Mouse (Mus musculus) erythroblast, embryonic 14.5 days (primary cell): ENCODE data around the gene Rab34. TPM values are rescaled to one million over a fixed set of nuclear protein-coding genes. Genes with fewer than 3 reads are reported as not detected.

Experiments used
- H3K27me3 ChIP-seq: 2 replicates; pipeline ENCODE4 v1.6.1; 2012; ENCODE audit warnings: inconsistent platforms; ENCODE audit not compliant: control insufficient read depth
- H3K36me3 ChIP-seq: 2 replicates; pipeline ENCODE4 v1.6.1; 2012; ENCODE audit warnings: mild to moderate bottlenecking, inconsistent platforms; ENCODE audit not compliant: control insufficient read depth
- H3K4me1 ChIP-seq: 2 replicates; pipeline ENCODE4 v1.6.1; 2012; ENCODE audit warnings: inconsistent platforms; ENCODE audit not compliant: control insufficient read depth
- H3K4me3 ChIP-seq: replicated peaks from 2 replicates; pipeline ENCODE3; 2012; ENCODE audit warnings: moderate library complexity, mild to moderate bottlenecking, inconsistent platforms
- H3K9me3 ChIP-seq: 2 replicates; pipeline ENCODE4 v1.6.1; 2012; ENCODE audit warnings: low read length, inconsistent platforms, mixed read lengths; ENCODE audit not compliant: control insufficient read depth
- GATA1 ChIP-seq: IDR thresholded peaks from 2 replicates; pipeline ENCODE4 v1.6.1; 2012; ENCODE audit warnings: low read length, inconsistent platforms, mixed read lengths
- TAL1 ChIP-seq: IDR thresholded peaks from 3 replicates; pipeline ENCODE4 v1.6.1; 2012; ENCODE audit warnings: low read length, inconsistent platforms, mixed read lengths
- polyA plus RNA-seq: library from polyadenylated mRNA; stranded (reverse); fragments of >175 nt; gene quantifications from 2 replicates; pipeline ENCODE4 v1.2.3, GENCODE M21; 2012

Rab34 gene
- polyA plus RNA-seq, 1 experiment, result 0.13 TPM

GRCm38 (mm10) chr11:78155674-78156073 is 32.6 kb upstream of the Rab34 start:
- Histone ChIP-seq H3K27me3 (no peaks in the 10 kb centered on the region), H3K9me3 (no peaks in the 10 kb centered on the region), H3K36me3 (peaks cover 87% of the 10 kb centered on the region), H3K4me1 (peaks cover 27% of the 10 kb centered on the region), H3K4me3 (no peak overlapping the region)
- no peak for TF ChIP-seq TAL1
- TF ChIP-seq GATA1, result no peak

- Histone ChIP-seq H3K36me3 (peaks cover 90% of the 10 kb centered on the region), H3K4me1 (peaks cover 32% of the 10 kb centered on the region), H3K27me3 (no peaks in the 10 kb centered on the region), H3K9me3 (no peaks in the 10 kb centered on the region), H3K4me3 (no peak overlapping the region)
- TF ChIP-seq GATA1 (no peak), TAL1 (no peak)
Observed at GRCm38 (mm10) chr11:78156156-78156699, 32.0 kb upstream of the Rab34 start.

- no peaks in the 10 kb centered on the region for H3K9me3 ChIP-seq
- H3K4me1 ChIP-seq, result peaks cover 60% of the 10 kb centered on the region
- peaks cover 97% of the 10 kb centered on the region for H3K36me3 ChIP-seq
- no peaks in the 10 kb centered on the region for H3K27me3 ChIP-seq
- no peak overlapping the region for H3K4me3 ChIP-seq
- TF ChIP-seq GATA1 (no peak), TAL1 (no peak)
Observed at GRCm38 (mm10) chr11:78159096-78159495, 29.1 kb upstream of the Rab34 start.

GRCm38 (mm10) chr11:78159557-78159956 is 28.7 kb upstream of the Rab34 start:
- TF ChIP-seq GATA1, result no peak
- TF ChIP-seq TAL1, result no peak
- peaks cover 92% of the 10 kb centered on the region for H3K36me3 ChIP-seq
- no peaks in the 10 kb centered on the region for H3K27me3 ChIP-seq
- H3K9me3 ChIP-seq, result no peaks in the 10 kb centered on the region
- no peak overlapping the region for H3K4me3 ChIP-seq
- peaks cover 65% of the 10 kb centered on the region for H3K4me1 ChIP-seq

- peaks cover 71% of the 10 kb centered on the region for H3K4me1 ChIP-seq
Observed at GRCm38 (mm10) chr11:78160171-78160570, 28.1 kb upstream of the Rab34 start.

GRCm38 (mm10) chr11:78160675-78161074 is 27.6 kb upstream of the Rab34 start:
- TF ChIP-seq TAL1, result no peak
- TF ChIP-seq GATA1, result no peak
- Histone ChIP-seq H3K9me3 (no peaks in the 10 kb centered on the region), H3K27me3 (no peaks in the 10 kb centered on the region), H3K36me3 (peaks cover 82% of the 10 kb centered on the region), H3K4me3 (no peak overlapping the region), H3K4me1 (peaks cover 75% of the 10 kb centered on the region)

More at GRCm38 (mm10) chr11:78160171-78160570, 28.1 kb upstream of the Rab34 start:
- Histone ChIP-seq H3K9me3 (no peaks in the 10 kb centered on the region), H3K27me3 (no peaks in the 10 kb centered on the region), H3K4me3 (no peak overlapping the region), H3K36me3 (peaks cover 86% of the 10 kb centered on the region)
- no peak for TF ChIP-seq TAL1
- TF ChIP-seq GATA1, result no peak

GRCm38 (mm10) chr11:78161169-78161568 is 27.1 kb upstream of the Rab34 start:
- peaks cover 80% of the 10 kb centered on the region for H3K4me1 ChIP-seq
- H3K4me3 ChIP-seq, result no peak overlapping the region
- no peaks in the 10 kb centered on the region for H3K9me3 ChIP-seq
- H3K36me3 ChIP-seq, result peaks cover 79% of the 10 kb centered on the region
- no peaks in the 10 kb centered on the region for H3K27me3 ChIP-seq
- TF ChIP-seq GATA1 (no peak), TAL1 (no peak)

GRCm38 (mm10) chr11:78161968-78162367 is 26.3 kb upstream of the Rab34 start:
- H3K4me3 ChIP-seq, result peak overlapping the region; percentile 90
- H3K27me3 ChIP-seq, result no peaks in the 10 kb centered on the region
- peaks cover 78% of the 10 kb centered on the region for H3K36me3 ChIP-seq
- peaks cover 88% of the 10 kb centered on the region for H3K4me1 ChIP-seq
- no peaks in the 10 kb centered on the region for H3K9me3 ChIP-seq
- TF ChIP-seq TAL1, result no peak

- peak overlapping the region; percentile 90 for H3K4me3 ChIP-seq
- H3K36me3 ChIP-seq, result peaks cover 78% of the 10 kb centered on the region
- no peak for TF ChIP-seq GATA1
- no peak for TF ChIP-seq TAL1
- H3K9me3 ChIP-seq, result no peaks in the 10 kb centered on the region
- no peaks in the 10 kb centered on the region for H3K27me3 ChIP-seq
- peaks cover 92% of the 10 kb centered on the region for H3K4me1 ChIP-seq
Observed at GRCm38 (mm10) chr11:78162504-78162903, 25.7 kb upstream of the Rab34 start.

- H3K9me3 ChIP-seq, result no peaks in the 10 kb centered on the region
- H3K36me3 ChIP-seq, result peaks cover 78% of the 10 kb centered on the region
- H3K4me3 ChIP-seq, result peak overlapping the region; percentile 90
- peaks cover 92% of the 10 kb centered on the region for H3K4me1 ChIP-seq
- TF ChIP-seq GATA1 (no peak), TAL1 (no peak)
- no peaks in the 10 kb centered on the region for H3K27me3 ChIP-seq
Observed at GRCm38 (mm10) chr11:78163045-78163444, 25.2 kb upstream of the Rab34 start.
